Mouse (Mus musculus): ENCODE data around the gene Lins1.

Lins1 gene

DNA sequence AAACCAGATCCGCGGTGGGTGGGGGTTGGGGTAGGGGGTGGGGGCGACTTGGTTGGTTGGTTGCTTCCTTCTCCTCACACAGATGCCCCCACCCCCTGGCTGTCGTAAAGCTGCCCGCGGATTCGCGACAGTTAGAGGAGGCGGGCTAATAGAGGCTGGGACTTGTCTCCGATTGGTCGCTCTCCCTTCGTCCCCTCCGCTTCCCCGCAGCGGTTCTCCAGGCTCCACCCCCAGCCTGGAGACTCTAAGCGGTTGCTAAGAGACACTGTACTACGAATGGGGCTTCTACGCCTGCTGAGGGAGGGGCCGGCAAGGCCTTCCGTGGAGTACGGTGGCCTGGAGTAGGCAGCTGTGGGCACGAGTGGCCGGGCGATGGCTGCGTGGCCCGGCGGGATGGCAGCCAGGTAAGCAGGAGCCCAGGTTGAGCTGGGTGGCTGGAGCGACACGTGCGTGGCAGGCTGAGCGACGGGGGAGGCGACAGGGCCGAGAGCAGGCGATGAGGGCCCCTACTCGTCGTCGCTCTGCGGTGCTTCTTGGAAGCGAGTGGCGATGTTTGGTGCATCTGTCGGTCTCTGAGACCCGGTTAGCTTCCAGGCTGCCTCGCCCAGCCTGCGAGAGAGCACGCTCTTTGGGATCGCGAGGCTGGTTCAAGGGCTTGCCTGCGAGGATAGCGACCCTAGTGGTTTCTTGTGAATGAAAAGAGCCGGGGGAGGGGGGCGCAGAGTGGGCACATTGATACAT is at the start of gene Lins1:
Lins1 (plus strand) TSS at position 270 of the 741 bp plus-strand sequence.
- peak; percentile 98 to 99 for DNase-seq (ENCODE audit: low spot score in 2 of 2)

DNA sequence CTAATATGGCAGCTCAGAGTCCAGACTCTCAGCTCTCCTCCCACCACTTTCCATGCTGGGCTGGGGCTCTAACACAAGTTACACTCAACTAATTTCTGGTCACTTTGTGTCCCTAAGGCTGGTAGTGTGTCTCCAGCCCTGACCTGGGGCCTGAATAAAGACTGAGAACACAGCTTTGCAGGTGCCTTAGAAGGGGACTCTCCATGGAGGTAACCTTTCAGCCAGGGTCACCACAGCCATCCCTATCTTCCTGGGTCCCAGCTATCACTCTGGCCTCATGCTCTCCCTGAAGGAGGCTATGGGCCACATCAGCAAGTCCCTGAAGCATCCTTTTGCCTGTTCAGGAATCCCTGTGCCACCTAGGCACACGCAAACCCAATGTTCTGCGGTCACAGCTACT is 44.0 kb upstream of the Lins1 start:
- no peak for DNase-seq (ENCODE audit: low spot score in 2 of 2)

DNA sequence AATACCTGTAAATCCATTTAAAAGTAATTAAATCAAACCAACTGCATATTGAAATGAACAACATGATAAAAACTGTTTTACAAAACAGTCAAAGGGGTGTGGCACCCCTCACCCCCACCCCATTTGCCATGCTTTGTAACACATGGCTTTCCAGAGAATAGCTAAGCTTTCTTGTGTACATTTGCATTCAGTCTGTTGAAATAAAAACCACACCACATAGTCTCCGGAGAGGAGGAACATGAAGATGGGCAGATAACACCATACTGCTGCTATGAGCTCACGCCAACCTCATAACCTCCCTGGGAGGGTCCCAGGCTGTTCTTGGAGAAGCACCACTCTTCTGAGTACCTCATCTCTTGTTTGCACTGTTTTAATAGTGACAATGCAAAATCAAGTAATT is 40.5 kb upstream of the Lins1 start:
- no peak for DNase-seq (ENCODE audit: low spot score in 2 of 2)

DNA sequence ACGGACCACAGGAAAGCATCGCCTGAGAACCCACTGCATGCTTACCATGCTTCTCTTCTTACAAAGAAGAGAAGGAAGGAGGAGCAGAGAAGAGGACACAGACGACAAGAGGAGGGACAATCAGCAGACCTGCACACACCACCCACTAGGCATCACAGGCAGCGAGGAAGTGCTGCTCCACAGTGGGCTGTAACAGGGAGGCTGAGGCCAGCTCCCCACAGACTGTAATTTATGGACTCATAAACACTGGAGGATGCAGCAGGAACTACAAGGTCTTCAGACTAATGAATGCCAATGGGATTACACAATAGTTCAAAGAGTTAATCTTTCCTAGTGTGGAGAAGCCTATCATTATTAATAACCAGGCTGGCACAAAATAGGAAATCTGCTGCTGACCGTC is 38.8 kb upstream of the Lins1 start:
- DNase-seq (ENCODE audit: low spot score in 2 of 2), result no peak

DNA sequence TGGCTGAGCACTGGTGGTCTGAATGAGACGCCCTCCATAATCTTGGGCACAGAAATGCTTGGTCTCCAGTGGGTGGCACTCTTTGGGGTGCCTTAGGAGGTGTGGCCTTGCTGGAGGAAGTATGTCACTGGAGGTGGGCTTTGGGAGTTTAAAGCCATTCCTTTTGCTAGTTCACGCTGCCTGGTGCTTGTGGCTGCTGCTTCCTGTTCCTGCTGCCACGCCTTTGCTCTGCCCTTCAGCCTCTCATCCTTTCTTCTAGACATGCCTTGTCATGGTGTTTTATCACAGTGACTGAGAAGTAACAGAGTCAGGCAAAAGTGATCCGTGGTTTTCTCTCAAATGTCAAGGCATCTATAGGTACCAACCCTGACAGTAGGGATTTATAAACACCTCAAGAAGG is 37.5 kb upstream of the Lins1 start:
- DNase-seq (ENCODE audit: low spot score in 2 of 2), result no peak

DNA sequence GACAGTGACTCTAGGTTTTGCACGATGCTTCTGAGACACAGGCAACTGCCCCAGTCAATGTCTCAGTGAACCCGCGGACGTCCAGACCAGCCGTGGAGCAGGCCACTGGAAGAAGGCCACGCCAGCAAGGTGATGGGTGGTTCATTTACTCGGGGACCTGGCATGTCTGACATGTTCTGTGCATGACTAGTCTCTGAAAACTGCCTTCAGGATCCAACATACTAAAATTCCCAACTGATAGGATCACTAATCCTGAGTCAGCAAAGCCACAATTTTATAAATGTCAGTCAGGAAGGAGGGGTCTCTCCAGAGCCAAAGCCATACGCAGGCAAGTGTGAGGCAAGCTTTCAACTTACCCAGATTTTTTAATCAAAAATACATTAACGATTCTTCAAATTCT is 36.1 kb upstream of the Lins1 start:
- DNase-seq (ENCODE audit: low spot score in 2 of 2), result no peak

DNA sequence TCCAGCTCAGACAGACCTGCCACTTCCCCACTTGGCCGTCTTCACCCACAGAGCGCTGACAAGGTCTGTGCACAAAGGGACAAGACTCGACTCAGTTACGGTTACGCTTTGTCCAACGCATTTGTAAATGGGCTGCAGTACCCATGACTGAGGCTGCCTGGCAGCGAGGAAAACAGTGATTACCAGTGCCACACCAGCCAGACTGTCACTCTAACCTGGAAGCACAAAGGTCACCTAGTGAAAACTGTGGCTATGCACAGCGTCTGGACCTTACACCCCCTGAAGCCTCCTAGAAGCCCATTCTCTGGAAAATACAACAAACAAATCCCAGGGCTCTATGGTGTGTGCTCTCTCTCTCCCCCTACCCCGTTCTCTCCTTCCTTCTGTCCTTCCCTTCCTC is 34.2 kb upstream of the Lins1 start:
- DNase-seq (ENCODE audit: low spot score in 2 of 2), result no peak

DNA sequence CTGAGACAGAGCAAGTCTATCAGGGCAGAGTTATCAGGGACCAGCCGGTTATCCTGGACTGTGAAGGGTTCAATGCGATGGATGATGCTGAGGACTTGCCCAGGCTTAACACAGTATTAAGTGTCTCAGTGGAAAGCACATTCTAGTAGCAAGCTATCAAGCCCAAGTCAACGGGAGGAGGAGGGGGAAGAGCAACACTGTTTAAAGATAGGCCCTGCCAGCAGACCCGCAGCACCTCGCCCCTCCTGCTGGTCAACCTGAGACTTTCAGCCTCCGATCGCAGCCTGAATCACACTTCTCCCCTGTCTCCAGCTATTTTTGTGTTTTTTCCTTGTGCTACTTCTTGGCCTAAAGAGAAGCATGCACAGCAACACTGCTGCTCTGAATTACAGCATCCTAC is 29.4 kb upstream of the Lins1 start:
- DNase-seq (ENCODE audit: low spot score in 2 of 2), result no peak

DNA sequence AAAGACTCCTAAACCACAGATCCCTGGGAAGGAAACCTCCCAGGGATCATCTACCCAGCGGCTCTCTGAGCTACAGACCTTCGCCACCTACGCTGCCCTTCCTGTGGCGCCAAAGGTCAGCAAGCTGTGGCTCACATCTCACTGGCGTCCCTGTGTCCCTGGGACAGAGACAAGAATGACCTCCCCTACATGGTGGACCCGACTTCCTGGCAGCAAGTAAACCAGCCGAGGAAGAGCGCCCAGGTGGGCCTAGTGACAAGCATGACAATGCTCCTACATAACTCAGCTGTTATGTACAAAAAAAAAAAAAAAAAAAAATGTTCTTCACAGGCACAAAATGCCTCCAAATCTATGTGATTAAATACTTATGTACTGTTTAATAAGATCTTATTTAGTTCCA is 28.7 kb upstream of the Lins1 start:
- no peak for DNase-seq (ENCODE audit: low spot score in 2 of 2)

DNA sequence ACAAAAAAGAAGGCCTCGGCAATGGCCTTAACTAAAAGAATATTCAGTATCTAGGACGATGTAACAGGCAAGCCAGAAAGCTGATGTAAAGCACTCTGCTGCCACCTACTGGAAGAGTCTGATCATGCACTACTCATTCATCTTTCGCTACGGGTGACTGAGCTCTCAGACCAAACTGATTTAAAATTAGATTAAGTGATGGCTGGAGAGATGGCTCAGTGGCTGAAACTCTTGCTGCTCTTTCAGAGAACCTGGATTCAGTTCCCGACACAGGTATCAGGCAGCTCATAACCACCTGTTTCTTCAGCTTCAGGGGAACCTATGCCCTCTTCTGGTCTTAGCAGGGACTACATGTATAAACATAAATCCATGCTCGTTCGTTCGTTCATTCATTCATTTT is 28.1 kb upstream of the Lins1 start:
- peak; percentile 43 to 66 for DNase-seq (ENCODE audit: low spot score in 2 of 2)

DNA sequence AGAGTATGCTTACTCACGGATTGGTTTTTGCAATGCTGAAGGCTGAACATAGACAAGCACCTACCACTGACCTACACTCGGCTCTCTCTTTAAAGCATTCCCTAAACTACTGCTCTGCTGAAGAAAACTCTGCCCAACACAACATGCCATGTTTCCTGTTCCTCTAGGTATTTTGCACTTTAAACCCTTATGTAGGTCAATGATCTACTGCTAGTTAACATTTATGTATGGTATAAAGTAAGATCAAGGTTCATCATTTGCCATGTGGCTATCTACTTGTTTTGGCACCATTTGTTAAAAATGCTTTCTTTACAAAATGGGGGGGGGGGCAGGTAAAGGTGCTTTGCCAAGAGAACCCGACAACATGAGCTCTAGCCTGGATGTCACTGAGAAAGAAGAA is 26.1 kb upstream of the Lins1 start:
- DNase-seq (ENCODE audit: low spot score in 2 of 2), result no peak

DNA sequence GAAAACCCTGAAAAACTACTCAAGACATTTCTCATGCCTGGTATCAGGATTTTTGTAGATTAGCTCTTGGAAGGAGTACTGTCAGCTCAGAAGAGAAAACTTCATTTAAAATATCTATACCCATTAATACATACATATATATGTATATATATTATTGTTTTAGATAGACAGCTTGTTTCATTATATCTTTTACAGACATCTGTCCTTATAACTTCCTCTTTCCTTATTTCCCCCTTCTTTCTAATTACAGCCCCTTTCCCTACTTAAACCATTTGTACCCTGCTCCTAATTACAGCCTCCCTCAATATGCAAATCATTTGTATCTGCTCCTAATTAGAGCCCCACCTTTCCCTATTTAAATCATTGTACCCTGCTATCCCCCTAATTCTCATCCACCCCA is 22.6 kb upstream of the Lins1 start:
- DNase-seq (ENCODE audit: low spot score in 2 of 2), result no peak

DNA sequence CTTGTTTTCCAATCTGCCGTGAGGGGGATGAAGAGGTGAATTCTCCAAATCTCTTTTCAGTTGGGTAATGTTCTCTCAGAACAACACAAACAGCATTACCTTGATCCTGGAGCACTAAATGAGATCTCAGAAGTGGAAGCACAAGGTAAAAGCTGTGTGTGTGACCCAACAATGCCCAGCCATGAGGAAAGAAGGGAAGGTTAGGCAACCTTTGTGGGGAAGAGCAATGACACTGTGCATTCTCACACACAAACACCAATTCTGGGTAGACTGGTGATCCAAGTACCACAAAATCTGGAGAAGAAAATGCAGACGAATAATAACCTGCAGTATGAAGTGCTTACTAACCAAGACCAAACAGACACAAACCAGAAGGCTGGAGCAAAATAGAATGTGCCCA is 13.9 kb upstream of the Lins1 start:
- no peak for DNase-seq (ENCODE audit: low spot score in 2 of 2)

DNA sequence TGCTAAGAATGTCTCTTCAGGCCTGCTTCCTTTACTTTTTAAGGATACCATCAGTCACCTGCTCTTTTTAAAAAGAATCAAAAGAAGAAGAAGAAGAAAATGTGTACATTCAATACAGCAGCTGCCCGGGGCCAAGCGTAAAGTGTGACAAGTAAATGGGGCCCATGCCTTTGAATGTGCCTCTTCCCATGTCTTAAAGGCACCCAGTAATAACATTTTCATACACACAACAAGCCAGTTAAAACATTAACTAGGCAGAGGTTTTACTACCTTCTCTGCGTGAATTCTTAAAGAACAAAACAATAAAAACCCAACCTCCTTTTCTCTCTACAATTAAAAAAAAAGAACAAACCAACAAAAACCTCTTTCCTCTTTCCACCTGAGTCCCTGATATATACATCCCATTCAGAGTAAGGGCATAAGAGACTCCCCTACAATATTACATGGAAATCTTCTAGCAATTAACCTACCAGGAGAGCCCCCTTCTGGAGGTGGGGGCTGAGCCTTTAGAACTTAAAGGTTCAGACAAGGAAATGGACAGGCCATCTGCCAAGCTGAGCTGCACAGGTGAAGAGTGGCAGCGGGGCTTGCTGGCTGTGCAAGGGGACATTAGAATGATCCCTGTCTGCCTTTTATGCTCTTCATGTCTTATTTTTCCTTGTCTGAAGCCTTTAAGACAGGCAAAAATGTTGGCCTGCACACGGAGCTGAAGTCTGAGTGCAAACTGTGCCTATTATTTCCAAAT is 7.4 kb upstream of the Lins1 start:
- DNase-seq (ENCODE audit: low spot score in 2 of 2), result no peak

DNA sequence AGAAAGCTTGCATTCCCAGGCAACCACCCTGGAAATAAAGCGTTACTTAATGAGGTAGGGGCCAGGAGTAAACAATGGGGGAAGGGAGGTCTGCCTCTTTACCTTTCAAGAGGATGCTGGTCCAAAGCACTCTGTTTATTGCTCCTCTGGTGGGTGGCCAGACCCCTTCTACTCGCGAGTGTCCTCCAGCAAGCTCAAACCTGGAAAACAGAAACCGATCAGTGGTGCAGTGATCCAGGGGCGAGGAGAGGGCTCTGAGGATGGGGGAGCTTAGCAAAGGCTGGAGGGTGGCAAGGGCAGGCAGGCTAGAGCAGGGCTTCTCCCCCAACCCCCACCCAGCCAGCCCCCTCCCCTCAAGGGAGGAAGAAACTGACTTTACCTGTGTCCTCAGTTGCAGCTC is 968 bp upstream of the Lins1 start:
- peak in 1 of 2 experiments; percentile 6 for DNase-seq (ENCODE audit: low spot score in 2 of 2)

DNA sequence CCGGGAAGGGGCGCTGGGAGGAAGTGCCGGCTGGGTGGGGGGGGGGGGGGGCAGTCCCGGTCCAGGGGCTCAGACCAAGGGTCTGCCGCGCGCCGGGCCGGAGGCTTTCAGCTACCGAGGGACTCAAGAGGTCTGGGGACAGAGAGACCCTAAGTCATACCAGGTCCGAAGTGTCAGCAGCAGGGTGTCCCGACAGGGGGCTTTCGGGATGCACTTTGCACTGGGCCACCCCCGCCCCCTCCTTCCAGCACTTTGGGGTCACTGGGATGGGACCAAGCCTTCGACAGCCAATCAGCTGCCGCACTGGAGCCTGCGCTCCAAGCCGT is 432 bp upstream of the Lins1 start, which contains the start of gene Asb7:
Asb7 (minus strand) TSS at position 303 of the 326 bp plus-strand sequence.
- DNase-seq (ENCODE audit: low spot score in 2 of 2), result no peak

DNA sequence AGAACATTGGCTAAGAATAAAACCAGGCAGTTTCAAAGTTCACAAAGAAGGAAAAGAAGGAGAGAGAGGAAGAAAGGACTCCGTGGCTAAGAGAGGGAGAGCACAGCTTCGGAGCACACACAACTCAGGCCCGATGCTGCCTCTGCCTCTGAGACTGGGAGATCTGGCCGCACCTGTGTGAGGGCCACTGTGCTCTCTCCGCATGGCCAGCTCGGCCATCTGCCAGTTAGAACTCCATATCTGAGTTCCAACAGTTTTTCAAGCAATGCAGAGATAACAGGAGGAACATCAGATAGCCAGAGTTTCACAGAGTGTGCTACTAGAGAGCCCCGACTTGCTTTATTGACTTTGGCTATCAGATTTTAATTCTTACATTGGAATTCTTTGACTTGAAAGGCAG is 4.8 kb downstream of the Lins1 start:
- no peak for DNase-seq (ENCODE audit: low spot score in 2 of 2)

DNA sequence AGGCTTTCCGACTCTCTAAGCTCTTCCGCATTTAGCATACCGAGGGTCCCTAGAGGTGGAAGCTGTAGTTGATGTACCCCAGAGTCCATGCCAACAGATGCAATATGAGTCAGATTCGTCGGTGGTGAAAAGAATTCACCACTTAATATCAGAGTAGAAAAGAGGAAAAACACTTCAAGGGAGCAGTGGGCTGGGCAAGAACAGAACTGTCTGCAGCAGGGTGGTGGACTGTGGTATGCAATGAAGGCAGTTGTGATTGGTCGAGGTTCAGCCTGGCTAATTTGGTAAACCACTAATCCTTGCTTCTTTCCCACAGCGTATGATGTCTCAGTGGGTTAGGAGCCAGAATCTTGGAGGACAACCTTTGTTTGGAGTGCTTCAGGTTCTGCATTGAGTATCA is 13.0 kb downstream of the Lins1 start:
- no peak for DNase-seq (ENCODE audit: low spot score in 2 of 2)

DNA sequence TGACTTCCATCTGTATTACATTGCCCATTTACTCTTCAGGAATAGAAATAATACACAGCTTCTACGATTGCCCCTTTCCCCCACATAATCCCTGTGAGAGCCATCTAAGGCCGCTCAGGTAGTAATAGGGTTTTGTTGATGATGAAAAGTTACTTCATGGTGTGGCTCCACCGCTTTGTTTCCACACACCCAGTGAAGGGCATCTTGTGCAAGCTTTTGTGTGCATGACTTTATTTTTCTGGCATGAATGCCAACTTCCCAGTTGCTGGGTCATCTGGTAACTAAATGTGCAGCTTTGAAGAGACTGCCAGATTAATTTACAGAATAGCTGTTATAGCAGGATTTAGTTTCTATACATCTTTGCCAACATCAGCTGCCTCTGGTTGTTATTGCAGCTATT is 14.9 kb downstream of the Lins1 start:
- DNase-seq (ENCODE audit: low spot score in 2 of 2), result no peak

DNA sequence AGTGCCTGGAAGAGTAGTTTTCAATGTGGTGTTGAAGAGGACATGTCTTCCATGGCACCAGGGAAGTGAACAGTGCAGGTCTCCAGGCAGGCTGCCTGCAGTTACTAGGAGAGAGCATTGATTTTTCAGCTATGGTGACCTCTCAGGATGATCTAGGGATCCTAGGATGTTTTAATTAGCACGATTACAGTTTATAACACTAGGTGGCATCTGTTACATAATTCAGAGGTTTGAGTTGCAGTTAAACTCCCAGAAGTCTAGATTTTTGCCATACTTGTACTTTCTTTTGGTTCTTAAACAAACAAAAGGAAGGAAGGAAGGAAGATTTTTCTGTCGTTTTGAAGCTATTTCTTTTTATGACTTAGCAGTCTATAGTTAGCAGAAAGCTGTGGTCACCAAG is 21.5 kb downstream of the Lins1 start:
- DNase-seq (ENCODE audit: low spot score in 2 of 2), result no peak

DNA sequence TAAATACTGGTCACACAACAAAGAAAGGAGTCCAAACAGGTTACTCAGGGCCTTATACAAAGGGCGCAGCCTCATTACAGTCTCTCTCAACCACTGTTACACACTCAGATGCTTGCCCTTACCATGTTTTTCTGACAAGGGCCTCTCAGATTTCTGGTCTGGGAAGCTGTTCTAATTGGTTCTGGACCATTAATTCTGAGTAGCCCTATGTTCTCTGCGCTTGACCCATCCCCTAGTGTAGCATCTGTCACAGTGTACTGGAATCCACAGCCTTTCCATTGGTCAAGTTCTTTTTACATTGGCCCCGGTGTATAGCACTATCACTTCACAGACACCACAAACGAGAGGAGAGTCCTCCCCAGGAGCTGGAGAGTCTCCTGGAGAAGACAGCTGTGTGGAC is 34.8 kb downstream of the Lins1 start:
- no peak for DNase-seq (ENCODE audit: low spot score in 2 of 2)

DNA sequence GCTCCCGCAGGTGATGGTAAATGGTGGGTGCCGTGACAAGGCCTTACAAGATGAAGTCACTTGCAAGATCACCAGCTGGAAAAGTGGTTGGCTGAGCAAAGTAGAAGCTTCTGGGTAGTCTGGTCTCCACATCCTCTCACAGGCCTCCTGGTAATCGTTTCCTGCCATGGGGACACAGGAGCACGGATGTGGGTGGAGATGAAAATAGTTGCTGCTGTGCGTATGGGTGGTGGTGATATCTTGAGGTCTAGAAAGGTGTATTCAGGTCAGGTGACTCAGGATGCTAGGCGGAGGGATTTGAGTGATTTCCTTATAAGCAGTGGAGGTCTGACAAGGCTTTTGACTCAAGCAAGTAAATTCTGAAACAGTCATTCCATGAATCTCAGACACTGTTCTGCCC is 35.3 kb downstream of the Lins1 start:
- no peak for DNase-seq (ENCODE audit: low spot score in 2 of 2)

DNA sequence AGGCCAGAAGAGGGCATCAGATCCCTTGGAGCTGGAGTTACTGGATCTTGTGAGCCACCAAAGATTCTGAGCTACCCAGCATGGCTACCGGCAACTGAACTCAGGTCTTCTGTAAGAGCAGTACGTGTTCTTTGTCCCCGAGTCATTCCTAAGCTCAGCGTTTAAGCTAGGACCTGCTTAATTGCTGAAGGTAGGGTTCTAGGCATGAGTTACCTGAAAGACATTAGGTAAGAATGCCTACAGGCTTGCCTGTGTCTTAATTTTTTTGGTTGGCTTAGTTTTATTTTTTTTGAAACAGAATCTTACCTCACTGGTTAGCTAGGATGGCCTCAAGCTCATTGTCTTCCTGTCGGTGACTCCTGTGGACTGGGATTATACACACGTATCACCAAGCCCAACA is 38.4 kb downstream of the Lins1 start:
- DNase-seq (ENCODE audit: low spot score in 2 of 2), result no peak

DNA sequence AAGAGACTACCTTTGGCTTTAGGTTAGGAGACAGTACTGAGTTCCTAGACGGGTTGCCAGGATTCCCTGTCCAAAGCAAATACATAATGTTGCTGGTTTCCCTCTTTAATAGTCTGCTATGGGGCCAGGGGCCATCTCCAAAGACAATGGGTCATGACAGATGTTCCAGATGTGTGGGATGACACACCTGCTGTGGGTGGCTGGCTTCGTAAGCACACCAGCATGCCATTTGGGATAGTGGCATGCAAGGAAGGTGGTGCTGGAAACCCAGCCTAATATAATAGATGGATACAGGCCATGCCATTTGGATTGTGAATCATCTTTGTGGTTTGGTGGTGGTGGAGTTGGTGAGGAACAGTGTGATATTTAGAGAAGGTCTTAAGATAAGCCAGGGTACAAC is 39.5 kb downstream of the Lins1 start:
- no peak for DNase-seq (ENCODE audit: low spot score in 2 of 2)

Data from frontal cortex, postnatal 14 days (tissue).